Mouse (Mus musculus) cerebellum, adult 2 months (tissue): ENCODE measurements around the gene Ehmt1. TPM values are rescaled to one million over a fixed set of nuclear protein-coding genes. Genes with fewer than 3 reads are reported as not detected.

Experiments
- DNase-seq, 2 experiments: peaks; one replicate each; pipeline ENCODE4 v3.0.0; 2021
- H3K27ac ChIP-seq: fragments of 200-500 bp; 2 replicates; pipeline ENCODE4 v1.5.1; 2012; ENCODE audit warnings: low read length, control low read depth, inconsistent platforms; ENCODE audit not compliant: insufficient read depth
- H3K27me3 ChIP-seq: fragments of 200-500 bp; 2 replicates; pipeline ENCODE4 v1.6.1; 2012; ENCODE audit warnings: inconsistent platforms, mild to moderate bottlenecking, low read length, moderate library complexity; ENCODE audit not compliant: control insufficient read depth, insufficient read depth
- H3K4me1 ChIP-seq: fragments of 200-500 bp; 2 replicates; pipeline ENCODE4 v1.6.1; 2011; ENCODE audit warnings: low read length; ENCODE audit not compliant: control insufficient read depth, insufficient read depth
- H3K4me3 ChIP-seq: fragments of 200-500 bp; replicated peaks from 2 replicates; pipeline ENCODE3; 2011; ENCODE audit warnings: mild to moderate bottlenecking, low read depth, low read length, control low read depth; ENCODE audit not compliant: insufficient read depth
- CTCF ChIP-seq: fragments of 200-500 bp; IDR thresholded peaks from 2 replicates; pipeline ENCODE4 v1.5.1; 2011; ENCODE audit warnings: low read depth, mild to moderate bottlenecking, control low read depth, low read length, moderate library complexity, borderline replicate concordance; ENCODE audit not compliant: insufficient read depth
- POLR2A ChIP-seq: fragments of 200-500 bp; IDR thresholded peaks from 2 replicates; pipeline ENCODE4 v1.6.1; 2011; ENCODE audit warnings: low read length, control low read depth, borderline replicate concordance; ENCODE audit not compliant: insufficient read depth
- WGBS: fragments of 180-500 bp; shearing (Covaris S2); methylation state at CpG from one replicate; pipeline ENCODE4 v1.1.7; 2018; 5-methylcytosine and 5-hydroxymethylcytosine counted together
- polyA plus RNA-seq: library from polyadenylated mRNA; depleted of rRNA; stranded (reverse); fragments of >200 nt; gene quantifications from 2 replicates; pipeline ENCODE4 v1.2.3, GENCODE M21; 2012

Ehmt1 gene
- polyA plus RNA-seq, 1 experiment: 63.9 TPM

- no peaks in the 10 kb centered on the region for H3K27me3 ChIP-seq
- 78% methylated on average over 9 of the region's 9 CpGs for WGBS
- no peak for DNase-seq
- H3K4me1 ChIP-seq: peaks cover 3% of the 10 kb centered on the region; the same call in 1 of the 2 replicates
- no peak for TF ChIP-seq CTCF
- no peak for TF ChIP-seq POLR2A
- H3K27ac ChIP-seq: no peak overlapping the region
- H3K4me3 ChIP-seq: no peak overlapping the region
Measured at GRCm38 (mm10) chr2:24926345-24926964, 7.0 kb upstream of the Ehmt1 start.

- 81% methylated on average over 8 of the region's 8 CpGs for WGBS
- H3K27me3 ChIP-seq: no peaks in the 10 kb centered on the region
Measured at GRCm38 (mm10) chr2:24925284-24925683, 5.9 kb upstream of the Ehmt1 start.

GRCm38 (mm10) chr2:24923561-24923960 lies 4.1 kb upstream of the Ehmt1 start:
- WGBS: 39% methylated on average over 2 of the region's 2 CpGs
- DNase-seq: no peak
- TF ChIP-seq CTCF (peak; percentile 33; the same call in 1 of the 2 replicates), POLR2A (no peak)
- H3K27me3 ChIP-seq: no peaks in the 10 kb centered on the region
- no peak overlapping the region for H3K4me3 ChIP-seq
- H3K4me1 ChIP-seq: peaks cover 3% of the 10 kb centered on the region; the same call in 1 of the 2 replicates
- H3K27ac ChIP-seq: no peak overlapping the region

More at GRCm38 (mm10) chr2:24925284-24925683, 5.9 kb upstream of the Ehmt1 start:
- peaks cover 3% of the 10 kb centered on the region; the same call in 1 of the 2 replicates for H3K4me1 ChIP-seq
- DNase-seq: no peak
- H3K4me3 ChIP-seq: no peak overlapping the region
- H3K27ac ChIP-seq: no peak overlapping the region
- TF ChIP-seq POLR2A (no peak), CTCF (no peak)

- Histone ChIP-seq H3K27ac (peak overlapping the region; percentile 66), H3K4me3 (peak overlapping the region; percentile 82), H3K27me3 (no peaks in the 10 kb centered on the region), H3K4me1 (peaks cover 6% of the 10 kb centered on the region; the same call in 1 of the 2 replicates)
- DNase-seq: no peak
- 9% methylated on average over 8 of the region's 8 CpGs for WGBS
- TF ChIP-seq CTCF: no peak
- no peak for TF ChIP-seq POLR2A
Measured at GRCm38 (mm10) chr2:24919839-24920175, 393 bp upstream of the Ehmt1 start.

GRCm38 (mm10) chr2:24914762-24915161 lies 4.7 kb downstream of the Ehmt1 start:
- TF ChIP-seq POLR2A: no peak
- TF ChIP-seq CTCF: no peak
- DNase-seq: no peak
- Histone ChIP-seq H3K4me3 (no peak overlapping the region), H3K27ac (no peak overlapping the region), H3K4me1 (peaks cover 6% of the 10 kb centered on the region; the same call in 1 of the 2 replicates), H3K27me3 (no peaks in the 10 kb centered on the region)
- WGBS: 32% methylated on average over 3 of the region's 3 CpGs

- no peak overlapping the region for H3K27ac ChIP-seq
- DNase-seq: no peak
- no peak for TF ChIP-seq CTCF
- TF ChIP-seq POLR2A: no peak
- H3K4me1 ChIP-seq: peaks cover 2% of the 10 kb centered on the region; the same call in 1 of the 2 replicates
- no peaks in the 10 kb centered on the region for H3K27me3 ChIP-seq
- H3K4me3 ChIP-seq: no peak overlapping the region
Measured at GRCm38 (mm10) chr2:24912589-24912988, 6.8 kb downstream of the Ehmt1 start.

- no peak for DNase-seq
- Histone ChIP-seq H3K27ac (no peak overlapping the region), H3K27me3 (no peaks in the 10 kb centered on the region), H3K4me3 (no peak overlapping the region), H3K4me1 (peaks cover under 1% of the 10 kb centered on the region; the same call in 1 of the 2 replicates)
- TF ChIP-seq CTCF (no peak), POLR2A (no peak)
- WGBS: 91% methylated on average over 4 of the region's 4 CpGs
Measured at GRCm38 (mm10) chr2:24912189-24912588, 7.2 kb downstream of the Ehmt1 start.

- no peaks in the 10 kb centered on the region for H3K27me3 ChIP-seq
- 97% methylated on average over 4 of the region's 4 CpGs for WGBS
- TF ChIP-seq POLR2A (no peak), CTCF (no peak)
- H3K4me1 ChIP-seq: peaks cover 5% of the 10 kb centered on the region; the same call in 1 of the 2 replicates
- DNase-seq: no peak
- H3K27ac ChIP-seq: no peak overlapping the region
- H3K4me3 ChIP-seq: no peak overlapping the region
Measured at GRCm38 (mm10) chr2:24910481-24910880, 8.9 kb downstream of the Ehmt1 start.
